Mouse (Mus musculus) midbrain, embryonic 13.5 days (tissue): ENCODE data around the gene Erg. TPM values are rescaled to one million over a fixed set of nuclear protein-coding genes. Genes with fewer than 3 reads are reported as not detected.

ENCODE experiments used
- ATAC-seq: fragments of 200-750 bp; cut with Nextera tagmentation; 2 replicates; pipeline ENCODE4 v1.8.0; 2017; ENCODE audit warnings: mild to moderate bottlenecking, moderate TSS enrichment, moderate library complexity
- H3K27ac ChIP-seq: fragments of 300-500 bp; sonication (generic); 2 replicates; pipeline ENCODE4 v1.5.1; 2015; ENCODE audit warnings: inconsistent platforms, mild to moderate bottlenecking, moderate library complexity
- H3K27me3 ChIP-seq: fragments of 300-500 bp; sonication (generic); 2 replicates; pipeline ENCODE4 v1.6.1; 2015; ENCODE audit warnings: mild to moderate bottlenecking, inconsistent platforms
- H3K36me3 ChIP-seq: fragments of 300-500 bp; sonication (generic); 2 replicates; pipeline ENCODE4 v1.6.1; 2015; ENCODE audit warnings: mild to moderate bottlenecking, inconsistent platforms
- H3K4me1 ChIP-seq: fragments of 300-500 bp; sonication (generic); replicated peaks from 2 replicates; pipeline ENCODE4 v1.6.1; 2015; ENCODE audit warnings: inconsistent platforms
- H3K4me2 ChIP-seq: fragments of 300-500 bp; sonication (generic); replicated peaks from 2 replicates; pipeline ENCODE4 v1.6.1; 2015; ENCODE audit warnings: moderate library complexity, mild to moderate bottlenecking, inconsistent platforms
- H3K4me3 ChIP-seq: fragments of 300-500 bp; sonication (generic); replicated peaks from 2 replicates; pipeline ENCODE4 v1.5.1; 2015; ENCODE audit warnings: mild to moderate bottlenecking, inconsistent platforms
- H3K9ac ChIP-seq: fragments of 300-500 bp; sonication (generic); replicated peaks from 2 replicates; pipeline ENCODE4 v1.6.1; 2015; ENCODE audit warnings: mild to moderate bottlenecking, inconsistent platforms
- H3K9me3 ChIP-seq: fragments of 300-500 bp; sonication (generic); 2 replicates; pipeline ENCODE4 v1.6.1; 2016; ENCODE audit warnings: mild to moderate bottlenecking, inconsistent platforms
- WGBS: fragments of 180-500 bp; shearing (Covaris S2); methylation state at CpG from one replicate; pipeline ENCODE4 v1.1.7; 2015; 5-methylcytosine and 5-hydroxymethylcytosine counted together
- polyA plus RNA-seq: library from polyadenylated mRNA; unstranded; fragments of >200 nt; fragmentation: Nextera tagmentation; extraction: Ambion mirVana; gene quantifications from 2 replicates; pipeline ENCODE4 v1.2.1, GENCODE M21; 2015

Erg gene
- polyA plus RNA-seq, 1 experiment from 2014 or later: 1.5 TPM

- H3K4me3 ChIP-seq: no peak overlapping the region
- no peak overlapping the region for H3K4me2 ChIP-seq
- H3K36me3 ChIP-seq: no peaks in the 10 kb centered on the region
- no peaks in the 10 kb centered on the region for H3K9me3 ChIP-seq
- no peak overlapping the region for H3K27ac ChIP-seq
- no peaks in the 10 kb centered on the region for H3K4me1 ChIP-seq
- no peaks in the 10 kb centered on the region for H3K27me3 ChIP-seq
- 90% methylated on average over 9 of the region's 9 CpGs for WGBS
- no peak overlapping the region for H3K9ac ChIP-seq
- ATAC-seq: no peak
These were observed 184.5 kb downstream of the Erg start for GRCm38 (mm10) chr16:95401869-95402268.

- Histone ChIP-seq H3K4me1 (no peaks in the 10 kb centered on the region), H3K9ac (no peak overlapping the region), H3K4me3 (no peak overlapping the region), H3K27ac (no peak overlapping the region), H3K27me3 (no peaks in the 10 kb centered on the region), H3K9me3 (no peaks in the 10 kb centered on the region), H3K4me2 (no peak overlapping the region), H3K36me3 (no peaks in the 10 kb centered on the region)
- ATAC-seq: no peak
- 85% methylated on average over 11 of the region's 11 CpGs for WGBS
These were observed 187.5 kb downstream of the Erg start for GRCm38 (mm10) chr16:95398761-95399343.

DNA sequence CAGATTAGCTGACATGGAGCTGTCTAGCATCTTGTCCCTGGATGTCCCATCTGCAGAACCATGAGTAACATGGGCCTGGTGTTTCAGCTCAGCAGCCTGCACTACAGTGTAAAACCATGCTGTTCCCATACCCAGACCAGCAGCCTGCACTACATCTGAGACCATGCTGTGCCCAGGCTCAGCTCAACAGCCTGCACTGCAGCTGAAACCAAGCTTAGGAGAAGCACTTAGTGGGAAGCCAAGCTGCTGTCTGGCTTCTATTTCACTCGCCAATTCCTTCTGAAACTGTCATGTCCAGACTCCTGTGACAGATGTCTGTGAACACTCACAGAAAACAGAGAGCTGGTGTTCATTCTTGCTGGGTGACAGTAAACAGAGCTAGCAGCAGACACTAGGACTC is 195.6 kb downstream of the Erg start:
- no peak overlapping the region for H3K4me2 ChIP-seq
- no peaks in the 10 kb centered on the region for H3K27me3 ChIP-seq
- no peak overlapping the region for H3K9ac ChIP-seq
- 78% methylated on average over 1 of the region's 1 CpGs for WGBS
- no peaks in the 10 kb centered on the region for H3K4me1 ChIP-seq
- no peaks in the 10 kb centered on the region for H3K36me3 ChIP-seq
- no peak overlapping the region for H3K4me3 ChIP-seq
- H3K9me3 ChIP-seq: no peaks in the 10 kb centered on the region
- no peak overlapping the region for H3K27ac ChIP-seq
- ATAC-seq: no peak

DNA sequence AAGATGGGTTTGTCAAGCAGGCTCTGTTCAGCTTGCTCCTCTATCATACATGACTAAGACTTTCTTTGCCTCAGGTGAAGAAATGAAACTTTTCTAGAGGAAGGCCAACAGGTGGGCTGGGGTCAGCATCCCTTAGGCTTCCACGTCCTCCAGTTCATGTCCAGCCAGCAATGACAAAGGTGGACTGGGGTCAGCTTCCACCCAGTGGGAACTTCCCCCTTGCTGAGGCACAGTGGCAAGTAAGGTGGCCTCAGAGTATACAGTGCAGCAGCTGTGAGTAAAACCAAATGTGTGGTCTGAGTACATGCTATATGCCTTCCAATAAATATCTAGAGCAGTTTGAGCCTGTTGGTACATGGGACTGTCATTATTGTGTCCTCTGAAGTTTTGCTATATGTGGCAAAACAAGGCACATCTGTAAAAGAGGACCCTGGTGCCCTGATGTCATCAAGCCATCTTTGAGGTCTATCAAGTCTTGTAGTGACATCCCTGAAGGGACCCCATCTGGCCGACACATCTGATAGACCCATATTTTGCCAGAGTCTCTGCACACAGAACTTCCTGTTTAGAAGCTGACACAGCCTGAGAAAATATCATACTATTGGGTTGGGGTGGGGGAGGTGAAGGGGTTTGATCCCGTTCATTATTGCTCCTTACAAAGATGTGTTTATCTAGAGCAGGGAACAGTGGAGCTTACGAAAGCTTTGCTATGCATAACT is 197.4 kb downstream of the Erg start:
- no peak overlapping the region for H3K4me2 ChIP-seq
- H3K36me3 ChIP-seq: no peaks in the 10 kb centered on the region
- no peaks in the 10 kb centered on the region for H3K27me3 ChIP-seq
- WGBS: 84% methylated on average over 4 of the region's 4 CpGs
- ATAC-seq: no peak
- H3K4me3 ChIP-seq: no peak overlapping the region
- no peak overlapping the region for H3K27ac ChIP-seq
- no peak overlapping the region for H3K9ac ChIP-seq
- H3K4me1 ChIP-seq: no peaks in the 10 kb centered on the region
- no peaks in the 10 kb centered on the region for H3K9me3 ChIP-seq

DNA sequence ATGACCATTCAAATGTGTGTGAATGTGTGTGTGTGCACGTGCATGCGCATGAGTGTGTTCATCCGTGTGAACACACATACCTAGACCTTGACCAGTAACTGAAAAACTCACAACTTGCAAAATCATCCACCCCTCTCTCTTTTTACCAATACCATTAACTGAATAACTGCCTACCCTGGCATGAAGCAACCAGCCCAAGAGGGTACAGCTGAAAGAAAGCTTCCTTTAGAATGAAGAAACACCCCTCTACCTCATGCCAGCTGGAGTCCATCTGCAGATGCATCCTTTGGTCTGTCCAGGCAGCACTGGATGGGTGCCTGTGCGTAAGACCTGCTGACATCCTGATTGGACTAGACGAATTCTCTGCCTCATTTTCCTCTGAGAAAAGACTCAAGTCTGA is 198.1 kb downstream of the Erg start:
- 92% methylated on average over 5 of the region's 5 CpGs for WGBS
- H3K4me1 ChIP-seq: no peaks in the 10 kb centered on the region
- no peak for ATAC-seq

DNA sequence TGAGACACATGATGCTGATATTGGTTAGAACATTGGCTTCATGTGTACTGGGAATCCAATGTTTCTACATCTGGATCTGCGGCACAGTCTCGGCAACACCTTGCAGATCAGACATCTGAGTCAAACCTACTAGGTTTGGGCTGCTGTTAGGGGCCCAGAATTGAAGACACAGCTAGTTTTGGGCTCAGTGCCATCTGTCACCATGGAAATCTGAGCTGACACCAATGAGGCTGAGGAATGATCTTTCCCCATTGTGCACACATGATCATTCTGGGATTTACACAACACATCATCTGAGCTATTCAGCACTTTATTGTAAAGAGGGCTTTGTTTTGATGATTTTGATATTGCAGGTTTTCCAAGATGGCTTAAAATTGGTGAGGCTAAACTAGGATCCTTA is 199.4 kb downstream of the Erg start:
- Histone ChIP-seq H3K36me3 (no peaks in the 10 kb centered on the region), H3K4me3 (no peak overlapping the region), H3K27ac (no peak overlapping the region), H3K27me3 (no peaks in the 10 kb centered on the region), H3K9me3 (no peaks in the 10 kb centered on the region), H3K4me2 (no peak overlapping the region), H3K4me1 (no peaks in the 10 kb centered on the region), H3K9ac (no peak overlapping the region)
- 93% methylated on average over 2 of the region's 2 CpGs for WGBS
- ATAC-seq: no peak

More for the DNA sequence above, 198.1 kb downstream of the Erg start:
- H3K36me3 ChIP-seq: no peaks in the 10 kb centered on the region
- H3K27ac ChIP-seq: no peak overlapping the region
- no peaks in the 10 kb centered on the region for H3K9me3 ChIP-seq
- no peak overlapping the region for H3K4me2 ChIP-seq
- H3K27me3 ChIP-seq: no peaks in the 10 kb centered on the region
- H3K4me3 ChIP-seq: no peak overlapping the region
- H3K9ac ChIP-seq: no peak overlapping the region

DNA sequence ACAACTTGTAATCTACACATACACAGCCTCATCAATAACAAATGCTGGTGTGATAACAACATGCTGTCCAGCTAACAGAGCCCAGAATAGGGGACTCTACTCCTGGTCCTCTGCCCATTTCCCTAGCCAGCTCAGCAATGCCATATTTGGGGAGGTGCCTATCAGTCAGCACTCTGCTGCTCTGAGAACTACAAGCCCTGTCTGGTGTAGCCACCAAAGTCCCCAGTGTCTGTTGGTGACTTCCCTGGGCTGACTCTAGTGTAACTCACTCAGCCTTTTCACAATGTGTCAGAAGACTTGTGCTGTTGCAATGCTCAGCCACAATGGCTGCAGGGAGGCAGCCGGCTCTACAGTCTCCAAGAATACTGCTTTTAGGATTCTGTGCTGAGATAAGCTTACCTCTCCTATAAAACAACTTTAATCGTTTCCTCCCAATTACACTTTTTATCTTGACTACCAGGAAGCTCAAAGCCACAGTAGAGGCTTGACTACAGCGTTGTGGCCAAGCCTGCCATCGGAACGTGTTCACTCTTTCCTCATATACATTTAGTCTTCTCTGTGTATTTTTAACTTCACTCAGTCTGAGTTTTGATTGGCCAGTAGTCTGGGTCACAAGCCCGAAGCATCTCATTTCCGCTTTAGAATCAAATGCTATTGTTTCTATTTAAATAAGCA is 201.0 kb downstream of the Erg start:
- 90% methylated on average over 7 of the region's 7 CpGs for WGBS

GRCm38 (mm10) chr16:95384590-95385148 is 201.7 kb downstream of the Erg start:
- WGBS: 94% methylated on average over 9 of the region's 9 CpGs
- Histone ChIP-seq H3K36me3 (no peaks in the 10 kb centered on the region), H3K4me1 (no peaks in the 10 kb centered on the region), H3K4me3 (no peak overlapping the region), H3K27ac (no peak overlapping the region), H3K9ac (no peak overlapping the region), H3K27me3 (no peaks in the 10 kb centered on the region), H3K9me3 (no peaks in the 10 kb centered on the region), H3K4me2 (no peak overlapping the region)
- ATAC-seq: no peak

More for the DNA sequence above, 201.0 kb downstream of the Erg start:
- no peak overlapping the region for H3K27ac ChIP-seq
- H3K4me3 ChIP-seq: no peak overlapping the region
- no peak for ATAC-seq
- no peaks in the 10 kb centered on the region for H3K27me3 ChIP-seq
- no peaks in the 10 kb centered on the region for H3K36me3 ChIP-seq
- H3K9ac ChIP-seq: no peak overlapping the region
- H3K9me3 ChIP-seq: no peaks in the 10 kb centered on the region
- H3K4me2 ChIP-seq: no peak overlapping the region
- H3K4me1 ChIP-seq: no peaks in the 10 kb centered on the region

- Histone ChIP-seq H3K27me3 (no peaks in the 10 kb centered on the region), H3K36me3 (no peaks in the 10 kb centered on the region), H3K27ac (no peak overlapping the region), H3K4me2 (no peak overlapping the region), H3K4me1 (no peaks in the 10 kb centered on the region), H3K4me3 (no peak overlapping the region), H3K9me3 (no peaks in the 10 kb centered on the region), H3K9ac (no peak overlapping the region)
- WGBS: 89% methylated on average over 5 of the region's 5 CpGs
- ATAC-seq: no peak
These were observed 204.1 kb downstream of the Erg start for GRCm38 (mm10) chr16:95382251-95382650.

- no peak for ATAC-seq
- H3K4me3 ChIP-seq: no peak overlapping the region
- no peaks in the 10 kb centered on the region for H3K9me3 ChIP-seq
- no peak overlapping the region for H3K4me2 ChIP-seq
- H3K9ac ChIP-seq: no peak overlapping the region
- no peaks in the 10 kb centered on the region for H3K4me1 ChIP-seq
- no peaks in the 10 kb centered on the region for H3K36me3 ChIP-seq
- 84% methylated on average over 7 of the region's 7 CpGs for WGBS
- H3K27me3 ChIP-seq: no peaks in the 10 kb centered on the region
- no peak overlapping the region for H3K27ac ChIP-seq
These were observed 209.6 kb downstream of the Erg start for GRCm38 (mm10) chr16:95376834-95377233.

GRCm38 (mm10) chr16:95376364-95376763 is 210.0 kb downstream of the Erg start:
- no peaks in the 10 kb centered on the region for H3K9me3 ChIP-seq
- no peak overlapping the region for H3K9ac ChIP-seq
- no peaks in the 10 kb centered on the region for H3K36me3 ChIP-seq
- no peak overlapping the region for H3K4me3 ChIP-seq
- no peaks in the 10 kb centered on the region for H3K27me3 ChIP-seq
- H3K4me2 ChIP-seq: no peak overlapping the region
- ATAC-seq: no peak
- no peak overlapping the region for H3K27ac ChIP-seq
- no peaks in the 10 kb centered on the region for H3K4me1 ChIP-seq
- 77% methylated on average over 11 of the region's 11 CpGs for WGBS

GRCm38 (mm10) chr16:95374646-95375045 is 211.7 kb downstream of the Erg start:
- 69% methylated on average over 4 of the region's 4 CpGs for whole genome bisulfite sequencing
- no peak for ATAC-seq
- no peak overlapping the region for H3K4me2 ChIP-seq
- H3K36me3 ChIP-seq: no peaks in the 10 kb centered on the region
- H3K4me1 ChIP-seq: no peaks in the 10 kb centered on the region
- no peaks in the 10 kb centered on the region for H3K27me3 ChIP-seq
- no peak overlapping the region for H3K27ac ChIP-seq
- H3K9me3 ChIP-seq: no peaks in the 10 kb centered on the region
- no peak overlapping the region for H3K9ac ChIP-seq
- H3K4me3 ChIP-seq: no peak overlapping the region
